Mouse (Mus musculus): ENCODE measurements around the gene Grcc10. TPM values are rescaled to one million over a fixed set of nuclear protein-coding genes. Genes with fewer than 3 reads are reported as not detected.

Gene Grcc10
- polyA plus RNA-seq, 1 experiment from 2014 or later = 600 TPM

DNA sequence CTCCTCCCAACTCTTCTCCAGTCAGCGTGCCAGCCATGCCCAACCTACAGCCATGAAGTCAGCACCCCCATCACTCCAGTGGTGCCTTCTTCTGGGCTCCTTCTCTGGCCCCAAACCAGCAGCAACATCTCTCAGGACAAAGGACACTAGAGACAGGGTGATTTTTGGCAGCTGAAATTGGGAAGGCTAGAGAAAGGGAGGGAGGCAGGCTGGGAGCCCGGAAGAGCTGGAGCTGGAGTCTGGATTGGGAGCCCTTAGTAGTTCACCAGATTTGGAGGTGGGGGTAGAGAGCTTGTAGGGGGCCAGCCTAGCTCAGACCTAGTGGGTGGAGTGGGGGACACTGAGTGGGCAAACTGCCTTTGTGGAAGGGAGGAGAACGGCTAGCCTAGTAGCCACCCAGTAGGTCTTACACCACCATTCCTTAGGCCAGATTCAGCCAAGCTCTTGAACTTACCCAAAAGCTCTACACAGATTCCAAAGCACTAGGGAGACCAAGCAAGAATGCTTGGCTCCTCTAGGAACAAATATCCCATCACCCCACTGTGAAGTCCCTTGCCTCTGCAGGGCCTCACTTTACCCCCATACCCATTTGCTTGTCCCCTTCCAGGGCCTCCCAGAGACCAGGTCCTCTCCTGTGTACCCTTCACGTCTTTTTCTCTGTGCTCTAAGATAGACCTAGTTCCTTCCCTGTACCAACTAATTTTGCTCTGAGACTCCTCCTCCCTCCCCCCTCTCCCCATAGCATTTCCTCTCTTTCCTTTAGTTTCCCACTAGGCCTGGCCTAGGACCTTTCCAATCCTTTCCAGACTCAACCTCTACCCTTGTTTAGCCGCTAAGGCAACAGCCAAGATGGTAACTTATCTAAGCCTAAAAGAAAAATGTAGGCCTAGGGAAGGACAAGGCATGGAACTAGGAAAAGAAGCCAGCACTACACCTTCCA, 17.0 kb upstream of the Grcc10 start:
- WGBS = 32% methylated on average over 5 of the region's 5 CpGs
- Histone ChIP-seq H3K27me3 (ENCODE audit: insufficient read depth, low read length) (no peaks in the 10 kb centered on the region), H3K4me3 (replicated peaks; ENCODE audit: low read depth, low read length) (peak overlapping the region; percentile 86), H3K4me1 (replicated peaks; ENCODE audit: insufficient read depth, low read length) (peaks cover 27% of the 10 kb centered on the region), H3K36me3 (ENCODE audit: insufficient read depth, low read length) (0 out of 2 replicates have a peak, but pooled peaks cover 2% of the 10 kb centered on the region), H3K4me2 (ENCODE audit: low read length) (peak overlapping the region; percentile 75), H3K9me3 (replicated peaks; ENCODE audit: low read length) (no peaks in the 10 kb centered on the region), H3K9ac (ENCODE audit: low read depth, low read length) (peak overlapping the region; percentile 99; the same call in 1 of the 2 replicates), H3K27ac (peak overlapping the region; percentile 98)
- no peak for TF ChIP-seq CTCF (IDR thresholded peaks at IDR 0.05; ENCODE audit: low read depth)
- DNase-seq (ENCODE audit: low spot score) = peak; percentile 92
- no peak for ATAC-seq (replicated peaks; ENCODE audit: low FRiP score, low read depth)

DNA sequence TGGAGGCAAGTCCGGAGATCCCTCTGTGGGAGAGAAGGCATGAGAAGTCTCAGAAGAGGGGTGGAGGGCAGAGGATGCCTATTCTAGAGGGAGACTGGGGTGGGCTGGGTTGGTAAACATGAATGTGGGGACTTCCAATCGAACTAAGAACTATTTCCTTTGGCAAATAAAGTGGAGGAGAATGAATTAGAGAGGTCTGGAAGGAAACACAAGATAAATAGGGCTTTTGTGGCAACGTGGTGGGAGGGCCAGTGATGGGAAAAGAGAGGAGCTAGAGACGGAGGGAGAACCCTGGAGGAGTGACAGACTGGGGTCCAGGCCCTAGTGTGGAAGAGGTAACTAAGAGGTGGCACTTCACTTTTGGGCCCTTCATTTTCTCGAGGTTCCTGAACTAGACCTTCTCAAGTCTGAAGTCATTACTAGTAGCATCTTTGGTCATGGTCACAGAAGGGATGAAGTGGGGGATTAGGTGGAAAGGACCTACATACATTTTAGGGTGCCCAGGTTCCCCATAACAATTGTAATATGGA, 16.2 kb upstream of the Grcc10 start:
- peak overlapping the region; percentile 86 for H3K4me3 ChIP-seq (replicated peaks; ENCODE audit: low read depth, low read length)
- peak overlapping the region; percentile 98 for H3K27ac ChIP-seq
- WGBS = 11% methylated on average over 5 of the region's 5 CpGs
- no peak for DNase-seq (ENCODE audit: low spot score)
- 0 out of 2 replicates have a peak, but pooled peaks cover 2% of the 10 kb centered on the region for H3K36me3 ChIP-seq (ENCODE audit: insufficient read depth, low read length)
- peak overlapping the region; percentile 75 for H3K4me2 ChIP-seq (ENCODE audit: low read length)
- no peaks in the 10 kb centered on the region for H3K27me3 ChIP-seq (ENCODE audit: insufficient read depth, low read length)
- peak overlapping the region; percentile 99 for H3K9ac ChIP-seq (ENCODE audit: low read depth, low read length)
- no peak for TF ChIP-seq CTCF (IDR thresholded peaks at IDR 0.05; ENCODE audit: low read depth)
- peaks cover 27% of the 10 kb centered on the region for H3K4me1 ChIP-seq (replicated peaks; ENCODE audit: insufficient read depth, low read length)
- H3K9me3 ChIP-seq (replicated peaks; ENCODE audit: low read length) = no peaks in the 10 kb centered on the region
- ATAC-seq (replicated peaks; ENCODE audit: low FRiP score, low read depth) = no peak

DNA sequence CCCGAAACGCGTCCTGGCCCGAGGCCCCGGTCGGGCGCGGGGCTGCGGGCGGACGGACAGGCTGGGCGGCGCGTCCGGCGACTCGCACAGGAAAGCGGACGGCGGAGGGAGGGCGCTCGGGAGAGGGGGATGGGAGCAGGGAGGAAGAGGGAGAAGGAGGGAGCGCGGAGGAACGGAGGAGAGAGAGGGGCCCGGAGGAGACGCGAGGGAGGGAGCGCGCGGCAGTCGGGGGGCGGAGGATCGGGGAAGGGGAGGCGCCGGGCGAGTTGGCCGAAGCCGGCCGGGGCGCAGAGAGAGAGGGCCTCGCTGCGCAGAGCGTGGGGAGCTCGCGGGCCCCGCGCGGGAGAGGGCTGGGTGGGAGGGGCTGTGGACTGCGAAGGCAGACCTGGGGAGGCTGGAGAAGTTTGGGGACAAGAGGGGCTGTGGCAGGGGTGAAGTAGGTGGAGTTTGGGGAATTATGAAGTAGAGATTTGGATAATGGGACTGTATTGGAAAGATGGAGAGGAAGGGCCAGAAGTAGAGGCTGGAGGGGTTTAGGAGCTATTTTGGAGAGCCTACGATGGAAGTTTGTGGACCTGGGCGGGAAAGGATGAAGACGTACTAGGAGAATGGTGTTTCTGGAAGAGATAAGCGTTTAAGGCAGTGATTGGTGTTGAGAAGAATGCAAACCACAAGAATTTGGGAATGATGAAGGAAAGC, 15.6 kb upstream of the Grcc10 start:
- H3K4me3 ChIP-seq (replicated peaks; ENCODE audit: low read depth, low read length) = peak overlapping the region; percentile 86
- H3K4me2 ChIP-seq (ENCODE audit: low read length) = peak overlapping the region; percentile 75
- H3K4me1 ChIP-seq (replicated peaks; ENCODE audit: insufficient read depth, low read length) = peaks cover 27% of the 10 kb centered on the region
- peak overlapping the region; percentile 99 for H3K9ac ChIP-seq (ENCODE audit: low read depth, low read length)
- no peaks in the 10 kb centered on the region for H3K9me3 ChIP-seq (replicated peaks; ENCODE audit: low read length)
- DNase-seq (ENCODE audit: low spot score) = peak; percentile 96
- no peaks in the 10 kb centered on the region for H3K27me3 ChIP-seq (ENCODE audit: insufficient read depth, low read length)
- no peak for TF ChIP-seq CTCF (IDR thresholded peaks at IDR 0.05; ENCODE audit: low read depth)
- under 1% methylated on average over 51 of the region's 54 CpGs for WGBS
- H3K27ac ChIP-seq = peak overlapping the region; percentile 98
- ATAC-seq (replicated peaks; ENCODE audit: low FRiP score, low read depth) = peak; percentile 74
- H3K36me3 ChIP-seq (ENCODE audit: insufficient read depth, low read length) = 0 out of 2 replicates have a peak, but pooled peaks cover 2% of the 10 kb centered on the region

DNA sequence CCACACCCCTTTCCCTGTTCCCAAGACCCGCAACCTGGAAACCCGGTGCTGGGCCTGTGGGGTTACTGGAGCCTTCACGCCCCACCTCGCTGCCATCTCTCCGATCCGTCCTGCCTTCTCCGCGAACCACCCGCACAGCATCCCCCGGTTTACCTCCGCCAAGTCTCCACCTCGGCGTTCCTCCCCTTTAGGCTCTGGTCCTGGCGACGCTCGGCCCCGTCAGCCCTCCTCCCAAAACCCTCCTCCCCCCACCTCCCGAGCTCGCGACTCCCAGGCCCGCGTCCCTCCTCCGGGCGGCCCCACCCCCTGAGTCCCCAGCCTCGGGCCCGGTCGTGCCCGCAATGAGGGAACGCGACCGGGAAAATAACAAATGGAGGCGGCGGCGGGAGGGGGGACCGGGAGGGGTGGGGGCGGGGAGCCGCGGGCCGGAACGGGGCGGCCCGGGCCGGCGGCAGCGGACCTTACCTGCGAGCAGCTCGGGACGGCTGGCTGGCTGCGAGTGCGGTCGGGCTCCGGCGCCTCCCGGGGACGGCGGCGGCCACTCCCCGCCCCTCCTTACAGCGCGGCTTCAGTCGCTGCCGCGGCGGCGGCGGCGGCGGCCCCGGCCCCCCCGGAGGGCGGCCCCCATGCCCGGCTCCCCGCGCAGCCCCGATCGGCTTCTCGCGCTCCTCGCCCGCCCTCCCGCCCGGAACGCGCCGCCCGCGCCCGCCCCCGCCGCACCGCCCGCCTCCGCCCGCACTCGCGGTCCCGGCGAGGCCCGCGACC, 14.8 kb upstream of the Grcc10 start, which contains the start of the genes Gm45234 and Atn1:
TSS of gene Gm45234 (minus strand) at position 191 of the 765 bp plus-strand sequence.
TSS of gene Atn1 (minus strand) at position 694 of the 765 bp plus-strand sequence.
- WGBS = under 1% methylated on average over 47 of the region's 100 CpGs
- no peak for TF ChIP-seq CTCF (IDR thresholded peaks at IDR 0.05; ENCODE audit: low read depth)
- peak within 1 kb of the TSS; percentile 98 for H3K27ac ChIP-seq
- no peaks in the 10 kb centered on the region for H3K9me3 ChIP-seq (replicated peaks; ENCODE audit: low read length)
- peak; percentile 82 for DNase-seq (ENCODE audit: low spot score)
- peak; percentile 62 for ATAC-seq (replicated peaks; ENCODE audit: low FRiP score, low read depth)
- H3K36me3 ChIP-seq (ENCODE audit: insufficient read depth, low read length) = 0 out of 2 replicates have a peak, but pooled peaks cover 2% of the 10 kb centered on the region
- peak within 1 kb of the TSS; percentile 86 for H3K4me3 ChIP-seq (replicated peaks; ENCODE audit: low read depth, low read length)
- peaks cover 27% of the 10 kb centered on the region for H3K4me1 ChIP-seq (replicated peaks; ENCODE audit: insufficient read depth, low read length)
- H3K4me2 ChIP-seq (ENCODE audit: low read length) = peak within 1 kb of the TSS; percentile 75
- H3K9ac ChIP-seq (ENCODE audit: low read depth, low read length) = peak within 1 kb of the TSS; percentile 99
- H3K27me3 ChIP-seq (ENCODE audit: insufficient read depth, low read length) = no peaks in the 10 kb centered on the region

DNA sequence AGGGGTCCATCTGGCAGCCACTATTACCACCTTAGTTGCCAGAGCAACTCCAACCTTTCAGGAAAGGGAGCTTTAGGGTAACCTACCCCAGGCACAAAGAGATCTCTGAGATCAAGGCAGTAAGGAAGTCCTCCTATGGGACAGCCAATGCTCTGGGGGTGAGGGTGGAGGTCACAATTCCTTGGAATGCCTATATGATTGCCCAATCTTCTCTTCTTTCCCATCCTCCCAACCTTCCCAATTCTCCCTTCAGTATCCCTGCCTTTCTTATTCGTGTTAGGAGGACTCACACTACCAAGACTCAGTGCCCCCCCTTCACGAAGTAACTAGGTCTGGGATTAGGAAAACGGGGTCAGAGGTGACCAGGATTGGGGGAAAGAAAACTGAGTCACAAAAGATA, 14.1 kb upstream of the Grcc10 start:
- Histone ChIP-seq H3K4me2 (ENCODE audit: low read length) (peak overlapping the region; percentile 75), H3K9ac (ENCODE audit: low read depth, low read length) (peak overlapping the region; percentile 99), H3K4me1 (replicated peaks; ENCODE audit: insufficient read depth, low read length) (peaks cover 27% of the 10 kb centered on the region), H3K36me3 (ENCODE audit: insufficient read depth, low read length) (0 out of 2 replicates have a peak, but pooled peaks cover 2% of the 10 kb centered on the region), H3K9me3 (replicated peaks; ENCODE audit: low read length) (no peaks in the 10 kb centered on the region), H3K27ac (peak overlapping the region; percentile 98), H3K4me3 (replicated peaks; ENCODE audit: low read depth, low read length) (peak overlapping the region; percentile 86), H3K27me3 (ENCODE audit: insufficient read depth, low read length) (no peaks in the 10 kb centered on the region)
- DNase-seq (ENCODE audit: low spot score) = no peak
- no peak for TF ChIP-seq CTCF (IDR thresholded peaks at IDR 0.05; ENCODE audit: low read depth)
- 2% methylated on average over 3 of the region's 3 CpGs for WGBS
- ATAC-seq (replicated peaks; ENCODE audit: low FRiP score, low read depth) = no peak
